Mouse (Mus musculus): Measurements from ENCODE around the gene Ap1m2.
A peak's percentile ranks its signal among the peaks of the same experiment; 100 is the strongest.
"Not testable (repeated sequence)": the region's sequence is repeated elsewhere in the genome, so short reads cannot be mapped to it uniquely, and the experiment has no call there.

Ap1m2 gene

GRCm38 (mm10) chr9:21289337-21289671 is 22.8 kb downstream of the Ap1m2 start:
- DNase-seq (ENCODE audit: low spot score), result no peak

GRCm38 (mm10) chr9:21288404-21289336 is 23.5 kb downstream of the Ap1m2 start:
- DNase-seq (ENCODE audit: low spot score), result no peak

GRCm38 (mm10) chr9:21287571-21288402 is 24.4 kb downstream of the Ap1m2 start, which contains the start of gene Kri1:
TSS of gene Kri1 (minus strand) at chr9:21287969.
- peak; percentile 98 for DNase-seq (ENCODE audit: low spot score)

- no peak for DNase-seq (ENCODE audit: low spot score)
Measured at GRCm38 (mm10) chr9:21286753-21287152, 25.4 kb downstream of the Ap1m2 start.

- no peak for DNase-seq (ENCODE audit: low spot score)
Measured at GRCm38 (mm10) chr9:21283994-21284393, 28.1 kb downstream of the Ap1m2 start.

GRCm38 (mm10) chr9:21283591-21283990 is 28.5 kb downstream of the Ap1m2 start:
- DNase-seq (ENCODE audit: low spot score), result no peak

- DNase-seq (ENCODE audit: low spot score), result no peak
Measured at GRCm38 (mm10) chr9:21277776-21278175, 34.4 kb downstream of the Ap1m2 start.

- DNase-seq (ENCODE audit: low spot score), result no peak
Measured at GRCm38 (mm10) chr9:21276307-21276706, 35.8 kb downstream of the Ap1m2 start.

GRCm38 (mm10) chr9:21275727-21276126 is 36.4 kb downstream of the Ap1m2 start:
- no peak for DNase-seq (ENCODE audit: low spot score)

- no peak for DNase-seq (ENCODE audit: low spot score)
Measured at GRCm38 (mm10) chr9:21275013-21275710, 37.0 kb downstream of the Ap1m2 start.

GRCm38 (mm10) chr9:21274336-21274735 is 37.8 kb downstream of the Ap1m2 start:
- no peak for DNase-seq (ENCODE audit: low spot score)

- DNase-seq (ENCODE audit: low spot score), result no peak
Measured at GRCm38 (mm10) chr9:21273520-21274228, 38.5 kb downstream of the Ap1m2 start.

- DNase-seq (ENCODE audit: low spot score), result no peak
Measured at GRCm38 (mm10) chr9:21273094-21273493, 39.0 kb downstream of the Ap1m2 start.

GRCm38 (mm10) chr9:21272391-21272790 is 39.7 kb downstream of the Ap1m2 start:
- no peak for DNase-seq (ENCODE audit: low spot score)

- not testable (repeated sequence) for DNase-seq (ENCODE audit: low spot score)
Measured at GRCm38 (mm10) chr9:21269590-21269989, 42.5 kb downstream of the Ap1m2 start.

GRCm38 (mm10) chr9:21268305-21268704 is 43.8 kb downstream of the Ap1m2 start:
- no peak for DNase-seq (ENCODE audit: low spot score)

- no peak for DNase-seq (ENCODE audit: low spot score)
Measured at GRCm38 (mm10) chr9:21266889-21267288, 45.2 kb downstream of the Ap1m2 start.

- no peak for DNase-seq (ENCODE audit: low spot score)
Measured at GRCm38 (mm10) chr9:21265611-21266010, 46.5 kb downstream of the Ap1m2 start.

- DNase-seq (ENCODE audit: low spot score), result peak; percentile 98
Measured at GRCm38 (mm10) chr9:21265000-21265561, 47.1 kb downstream of the Ap1m2 start, which contains the start of gene Atg4d. TSS of gene Atg4d (plus strand) at chr9:21265293.

- no peak for DNase-seq (ENCODE audit: low spot score)
Measured at GRCm38 (mm10) chr9:21264272-21264999, 47.7 kb downstream of the Ap1m2 start.

Data from spleen, adult 12 weeks (tissue).